Mouse (Mus musculus) MEL (cell line): ENCODE measurements at regions not wholly inside any gene's neighbourhood (a gene's known extent, or its start where the extent isn't known, plus 50 kb on each side); places are given as distances from the start of the nearest gene placed in this dataset.

Experiments used
- DNase-seq: peaks from one replicate; pipeline ENCODE4 v3.0.0; 2011; ENCODE audit warnings: low read depth, low spot score
- H3K27ac ChIP-seq: 2 replicates; pipeline ENCODE4 v1.5.1; 2012; ENCODE audit warnings: low read depth, mild to moderate bottlenecking, control low read depth, low read length, moderate library complexity; ENCODE audit not compliant: control insufficient read depth
- H3K27me3 ChIP-seq, 2 experiments: fragments of 150-350 bp in 1 of 2; sonication (generic) in 1 of 2; 2 replicates each; pipeline ENCODE4 v1.6.1; 2012; ENCODE audit warnings: low read length in 2 of 2, mild to moderate bottlenecking in 2 of 2, improper control_type of control experiment in 1 of 2, moderate library complexity in 1 of 2; ENCODE audit not compliant: insufficient read depth in 2 of 2, control insufficient read depth in 1 of 2
- H3K36me3 ChIP-seq, 2 experiments: 2 replicates each; pipeline ENCODE4 v1.6.1; 2012 to 2014; ENCODE audit warnings: low read length in 2 of 2, improper control_type of control experiment in 1 of 2, inconsistent platforms in 1 of 2, mild to moderate bottlenecking in 1 of 2; ENCODE audit not compliant: insufficient read depth in 2 of 2, control insufficient read depth in 1 of 2
- H3K4me1 ChIP-seq, 2 experiments: fragments of 150-350 bp in 1 of 2; sonication (generic) in 1 of 2; 2 replicates each; pipeline ENCODE4 v1.6.1; 2012; ENCODE audit warnings: low read length in 2 of 2, improper control_type of control experiment in 1 of 2, mild to moderate bottlenecking in 1 of 2; ENCODE audit not compliant: insufficient read depth in 2 of 2, control insufficient read depth in 1 of 2
- H3K4me3 ChIP-seq, 2 experiments: fragments of 150-350 bp in 1 of 2; sonication (generic) in 1 of 2; 2 replicates each; pipeline ENCODE4 v1.5.1; 2012; ENCODE audit warnings: low read depth in 2 of 2, low read length in 2 of 2, mild to moderate bottlenecking in 2 of 2, moderate library complexity in 2 of 2, control low read depth in 1 of 2, improper control_type of control experiment in 1 of 2; ENCODE audit not compliant: control insufficient read depth in 1 of 2, insufficient read depth in 1 of 2
- H3K79me2 ChIP-seq: 2 replicates; pipeline ENCODE4 v1.6.1; 2012; ENCODE audit warnings: mild to moderate bottlenecking, low read length, moderate library complexity; ENCODE audit not compliant: control insufficient read depth, poor library complexity, insufficient read depth
- H3K9ac ChIP-seq: 2 replicates; pipeline ENCODE4 v1.6.1; 2012; ENCODE audit warnings: low read depth, mild to moderate bottlenecking, control low read depth, low read length, moderate library complexity; ENCODE audit not compliant: control insufficient read depth, poor library complexity, severe bottlenecking
- H3K9me3 ChIP-seq: fragments of 150-350 bp; sonication (generic); replicated peaks from 2 replicates; pipeline ENCODE4 v1.6.1; 2012; ENCODE audit warnings: mild to moderate bottlenecking, low read length, improper control_type of control experiment, moderate library complexity; ENCODE audit not compliant: insufficient read depth
- CHD1 ChIP-seq: IDR thresholded peaks from 2 replicates; pipeline ENCODE4 v1.6.1; 2012; ENCODE audit warnings: low read depth, mild to moderate bottlenecking, inconsistent platforms, low read length, improper control_type of control experiment
- CTCF ChIP-seq, 3 experiments: IDR thresholded peaks in 2 of 3; conservative IDR thresholded peaks in 1 of 3; 2 replicates each; pipeline ENCODE4 v1.5.1; 2011 to 2012; ENCODE audit warnings: low read length in 3 of 3, low read depth in 2 of 3, mild to moderate bottlenecking in 2 of 3, improper control_type of control experiment in 1 of 3, inconsistent platforms in 1 of 3, mixed read lengths in 1 of 3, moderate library complexity in 1 of 3; ENCODE audit not compliant: control insufficient read depth in 1 of 3, insufficient read depth in 1 of 3, poor library complexity in 1 of 3, severe bottlenecking in 1 of 3
- ELF1 ChIP-seq: IDR thresholded peaks from 2 replicates; pipeline ENCODE4 v1.6.1; 2014; ENCODE audit warnings: low read depth, mild to moderate bottlenecking, inconsistent platforms, low read length, improper control_type of control experiment, moderate library complexity
- GABPA ChIP-seq: IDR thresholded peaks from 2 replicates; pipeline ENCODE4 v1.6.1; 2012; ENCODE audit warnings: low read depth, mild to moderate bottlenecking, inconsistent platforms, low read length, improper control_type of control experiment, moderate library complexity
- GATA1 ChIP-seq: IDR thresholded peaks from 2 replicates; pipeline ENCODE4 v1.6.1; 2011; ENCODE audit warnings: low read depth, low read length, improper control_type of control experiment
- HCFC1 ChIP-seq: IDR thresholded peaks from 2 replicates; pipeline ENCODE4 v1.6.1; 2012; ENCODE audit warnings: low read depth, mild to moderate bottlenecking, inconsistent platforms, low read length, improper control_type of control experiment, moderate library complexity
- KAT2A ChIP-seq: conservative IDR thresholded peaks from 2 replicates; pipeline ENCODE4 v1.6.1; 2012; ENCODE audit warnings: low read depth, low read length, improper control_type of control experiment, inconsistent platforms
- MAX ChIP-seq: IDR thresholded peaks from 2 replicates; pipeline ENCODE4 v1.6.1; 2011; ENCODE audit warnings: low read length, improper control_type of control experiment
- MAZ ChIP-seq: IDR thresholded peaks from 2 replicates; pipeline ENCODE4 v1.6.1; 2012; ENCODE audit warnings: low read depth, mild to moderate bottlenecking, inconsistent platforms, low read length, improper control_type of control experiment
- MYC ChIP-seq: IDR thresholded peaks from 2 replicates; pipeline ENCODE4 v1.6.1; 2011; ENCODE audit warnings: low read depth, mild to moderate bottlenecking, low read length, improper control_type of control experiment, moderate library complexity
- NRF1 ChIP-seq: IDR thresholded peaks from 2 replicates; pipeline ENCODE4 v1.6.1; 2014; ENCODE audit warnings: low read depth, mild to moderate bottlenecking, inconsistent platforms, low read length, improper control_type of control experiment, moderate library complexity; ENCODE audit not compliant: poor library complexity, insufficient read depth, severe bottlenecking
- RAD21 ChIP-seq: IDR thresholded peaks from 2 replicates; pipeline ENCODE4 v1.6.1; 2011; ENCODE audit warnings: mild to moderate bottlenecking, low read depth, low read length, improper control_type of control experiment
- SIN3A ChIP-seq: IDR thresholded peaks from 2 replicates; pipeline ENCODE4 v1.6.1; 2012; ENCODE audit warnings: low read length, improper control_type of control experiment, inconsistent platforms
- SMC3 ChIP-seq: IDR thresholded peaks from 2 replicates; pipeline ENCODE4 v1.6.1; 2011; ENCODE audit warnings: low read depth, low read length, improper control_type of control experiment
- TBP ChIP-seq: IDR thresholded peaks from 2 replicates; pipeline ENCODE4 v1.8.0; 2011; ENCODE audit warnings: low read depth, low read length, improper control_type of control experiment
- TCF12 ChIP-seq: IDR thresholded peaks from 2 replicates; pipeline ENCODE4 v1.6.1; 2014; ENCODE audit warnings: low read depth, mild to moderate bottlenecking, inconsistent platforms, low read length, improper control_type of control experiment, moderate library complexity
- UBTF ChIP-seq: IDR thresholded peaks from 2 replicates; pipeline ENCODE4 v1.6.1; 2012; ENCODE audit warnings: low read depth, mild to moderate bottlenecking, inconsistent platforms, low read length, improper control_type of control experiment, moderate library complexity, borderline replicate concordance; ENCODE audit not compliant: insufficient read depth
- USF2 ChIP-seq, 2 experiments: IDR thresholded peaks; 2 replicates each; pipeline ENCODE4 v1.6.1; 2011 to 2012; ENCODE audit warnings: improper control_type of control experiment in 2 of 2, low read length in 2 of 2, borderline replicate concordance in 1 of 2, inconsistent platforms in 1 of 2, low read depth in 1 of 2, mild to moderate bottlenecking in 1 of 2; ENCODE audit not compliant: insufficient read depth in 1 of 2
- ZC3H11A ChIP-seq: IDR thresholded peaks from 2 replicates; pipeline ENCODE4 v1.6.1; 2012; ENCODE audit warnings: low read depth, mild to moderate bottlenecking, inconsistent platforms, low read length, improper control_type of control experiment
- ZKSCAN1 ChIP-seq: IDR thresholded peaks from 2 replicates; pipeline ENCODE4 v1.6.1; 2012; ENCODE audit warnings: low read depth, mild to moderate bottlenecking, inconsistent platforms, low read length, improper control_type of control experiment, moderate library complexity
- ZNF384 ChIP-seq: IDR thresholded peaks from 2 replicates; pipeline ENCODE4 v1.6.1; 2012; ENCODE audit warnings: low read depth, mild to moderate bottlenecking, inconsistent platforms, low read length, improper control_type of control experiment

DNA sequence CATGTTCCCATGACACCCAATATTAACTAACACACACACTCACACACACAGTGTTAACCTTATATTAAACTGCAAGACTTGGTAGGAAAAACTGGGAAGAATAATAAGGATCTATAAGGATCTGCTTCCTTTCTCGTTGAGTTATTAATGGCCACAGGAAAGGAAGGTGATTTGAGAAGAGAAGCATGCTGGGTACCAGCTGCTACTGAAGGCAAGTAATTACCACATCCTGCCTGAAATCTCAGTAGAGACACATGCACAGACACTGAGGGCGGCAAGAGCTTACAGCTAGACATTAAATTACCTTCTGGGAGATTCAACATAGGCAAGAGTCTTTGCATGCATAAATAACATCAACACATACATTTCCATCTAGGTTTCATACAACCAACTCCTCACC is 160.8 kb downstream of the Tpbg start:
- no peak overlapping the region for H3K9ac ChIP-seq
- H3K27ac ChIP-seq, result no peak overlapping the region
- no peaks in the 10 kb centered on the region for H3K4me1 ChIP-seq
- H3K27me3 ChIP-seq, result peaks cover 0 to 1% of the 10 kb centered on the region in 2 experiments; a peak in 1 of 4 replicates
- TF ChIP-seq ELF1 (no peak), USF2 (IDR thresholded peaks at IDR 0.05; ENCODE audit: borderline replicate concordance in 1 of 2, insufficient read depth in 1 of 2, low read depth in 1 of 2, low read length in 2 of 2) (no peak), ZNF384 (no peak), CHD1 (no peak), TBP (no peak), HCFC1 (no peak), MAZ (no peak), NRF1 (no peak), GATA1 (no peak), SMC3 (no peak), RAD21 (no peak), MYC (no peak), SIN3A (no peak), ZC3H11A (no peak), UBTF (no peak), KAT2A (no peak), MAX (no peak), ZKSCAN1 (no peak)
- TF ChIP-seq, all 39 proteins: peak for 0
- no peak for DNase-seq
- H3K4me3 ChIP-seq, result no peak overlapping the region
- H3K9me3 ChIP-seq, result no peaks in the 10 kb centered on the region
- no peaks in the 10 kb centered on the region for H3K79me2 ChIP-seq
- H3K36me3 ChIP-seq, result no peaks in the 10 kb centered on the region

DNA sequence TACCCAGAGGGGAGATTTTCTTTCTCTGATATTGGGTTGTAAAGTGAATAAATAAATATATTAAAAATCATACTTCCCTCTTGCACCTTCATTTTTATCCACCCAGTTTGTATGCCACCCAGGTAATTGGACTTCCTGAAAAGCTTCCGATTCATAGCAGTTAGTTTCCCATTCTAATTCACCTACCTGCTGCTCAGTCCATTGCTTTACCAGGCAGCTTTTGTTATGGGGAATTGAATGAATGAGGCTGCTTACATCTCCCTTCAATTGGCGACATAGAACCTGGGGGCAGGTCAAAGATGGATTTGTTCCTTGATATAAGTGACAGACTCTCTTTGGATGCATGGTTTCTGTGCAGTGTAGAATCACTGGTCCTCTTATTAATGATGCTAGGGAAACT is 169.5 kb downstream of the Tpbg start:
- no peaks in the 10 kb centered on the region for H3K4me1 ChIP-seq
- no peak overlapping the region for H3K4me3 ChIP-seq
- H3K79me2 ChIP-seq, result no peaks in the 10 kb centered on the region
- TF ChIP-seq KAT2A (no peak), CTCF (IDR thresholded peaks at IDR 0.05 in 2 of 3, conservative IDR thresholded peaks at IDR 0.05 in 1 of 3; ENCODE audit: control insufficient read depth in 1 of 3, insufficient read depth in 1 of 3, low read depth in 2 of 3, low read length in 3 of 3, poor library complexity in 1 of 3, severe bottlenecking in 1 of 3) (no peak), GABPA (no peak), TCF12 (no peak), SMC3 (no peak), CHD1 (no peak), RAD21 (no peak), ZKSCAN1 (no peak)
- H3K9me3 ChIP-seq, result no peaks in the 10 kb centered on the region
- H3K27ac ChIP-seq, result no peak overlapping the region
- no peak overlapping the region for H3K9ac ChIP-seq
- H3K36me3 ChIP-seq, result no peaks in the 10 kb centered on the region
- DNase-seq, result no peak
- no peaks in the 10 kb centered on the region; a peak in 1 of 4 replicates for H3K27me3 ChIP-seq
